Mouse (Mus musculus) limb, embryonic 10.5 days (tissue): ENCODE data around the gene Gpd1. TPM values are rescaled to one million over a fixed set of nuclear protein-coding genes. Genes with fewer than 3 reads are reported as not detected.

Experiments used
- DNase-seq: peaks from one replicate; pipeline ENCODE4 v3.0.0-alpha.2; 2017; ENCODE audit warnings: low spot score
- H3K27ac ChIP-seq: fragments of 300-500 bp; sonication (generic); 2 replicates; pipeline ENCODE4 v1.5.1; 2016; ENCODE audit warnings: mild to moderate bottlenecking
- H3K27me3 ChIP-seq: fragments of 300-500 bp; sonication (generic); 2 replicates; pipeline ENCODE4 v1.6.1; 2016; ENCODE audit warnings: low read depth, mild to moderate bottlenecking; ENCODE audit not compliant: poor library complexity, severe bottlenecking
- H3K36me3 ChIP-seq: fragments of 300-500 bp; sonication (generic); 2 replicates; pipeline ENCODE4 v1.6.1; 2016; ENCODE audit warnings: mild to moderate bottlenecking, moderate library complexity
- H3K4me1 ChIP-seq: fragments of 300-500 bp; sonication (generic); 2 replicates; pipeline ENCODE4 v1.6.1; 2016
- H3K4me3 ChIP-seq: fragments of 300-500 bp; sonication (generic); 2 replicates; pipeline ENCODE4 v1.5.1; 2016; ENCODE audit warnings: mild to moderate bottlenecking, moderate library complexity
- H3K9me3 ChIP-seq: fragments of 300-500 bp; sonication (generic); replicated peaks from 2 replicates; pipeline ENCODE4 v1.6.1; 2016; ENCODE audit warnings: mild to moderate bottlenecking
- WGBS: fragments of 180-500 bp; shearing (Covaris S2); methylation state at CpG from one replicate; pipeline ENCODE4 v1.1.7; 2016; 5-methylcytosine and 5-hydroxymethylcytosine counted together
- polyA plus RNA-seq: library from polyadenylated mRNA; unstranded; fragments of >200 nt; fragmentation: Nextera tagmentation; extraction: Ambion mirVana; gene quantifications from 2 replicates; pipeline ENCODE4 v1.2.1, GENCODE M21; 2016

The Gpd1 gene
- polyA plus RNA-seq, 1 experiment from 2014 or later = 0.59 TPM

- 95% methylated on average over 12 of the region's 12 CpGs for WGBS
- no peak overlapping the region for H3K27ac ChIP-seq
- H3K36me3 ChIP-seq = peaks cover 58% of the 10 kb centered on the region
- DNase-seq = no peak
- H3K27me3 ChIP-seq = no peaks in the 10 kb centered on the region
- H3K9me3 ChIP-seq = no peaks in the 10 kb centered on the region; the same call in 1 of the 2 replicates
- H3K4me1 ChIP-seq = peaks cover 31% of the 10 kb centered on the region
- H3K4me3 ChIP-seq = no peak overlapping the region
Observed at GRCm38 (mm10) chr15:99727525-99727924, 10.2 kb downstream of the Gpd1 start.

- Histone ChIP-seq H3K4me3 (no peak overlapping the region), H3K36me3 (peaks cover 59% of the 10 kb centered on the region), H3K27me3 (no peaks in the 10 kb centered on the region), H3K4me1 (peaks cover 26% of the 10 kb centered on the region), H3K9me3 (no peaks in the 10 kb centered on the region; the same call in 1 of the 2 replicates), H3K27ac (no peak overlapping the region)
- 94% methylated on average over 5 of the region's 5 CpGs for WGBS
- DNase-seq = no peak
Observed at GRCm38 (mm10) chr15:99728211-99728610, 10.9 kb downstream of the Gpd1 start.

GRCm38 (mm10) chr15:99729056-99729783 is 11.9 kb downstream of the Gpd1 start:
- no peak overlapping the region for H3K27ac ChIP-seq
- 95% methylated on average over 4 of the region's 4 CpGs for WGBS
- no peak for DNase-seq
- peaks cover 66% of the 10 kb centered on the region for H3K36me3 ChIP-seq
- peaks cover 16% of the 10 kb centered on the region for H3K4me1 ChIP-seq
- H3K9me3 ChIP-seq = no peaks in the 10 kb centered on the region; the same call in 1 of the 2 replicates
- no peaks in the 10 kb centered on the region for H3K27me3 ChIP-seq
- no peak overlapping the region for H3K4me3 ChIP-seq

- H3K4me1 ChIP-seq = peaks cover 6% of the 10 kb centered on the region; the same call in 1 of the 2 replicates
- no peak overlapping the region for H3K4me3 ChIP-seq
- H3K27ac ChIP-seq = no peak overlapping the region
- H3K27me3 ChIP-seq = no peaks in the 10 kb centered on the region
- peaks cover 85% of the 10 kb centered on the region for H3K36me3 ChIP-seq
- H3K9me3 ChIP-seq = no peaks in the 10 kb centered on the region; the same call in 1 of the 2 replicates
- 91% methylated on average over 2 of the region's 2 CpGs for WGBS
- DNase-seq = no peak
Observed at GRCm38 (mm10) chr15:99731167-99731566, 13.9 kb downstream of the Gpd1 start.

- Histone ChIP-seq H3K27ac (no peak overlapping the region), H3K27me3 (no peaks in the 10 kb centered on the region)
Observed at GRCm38 (mm10) chr15:99731678-99732077, 14.4 kb downstream of the Gpd1 start.

DNA sequence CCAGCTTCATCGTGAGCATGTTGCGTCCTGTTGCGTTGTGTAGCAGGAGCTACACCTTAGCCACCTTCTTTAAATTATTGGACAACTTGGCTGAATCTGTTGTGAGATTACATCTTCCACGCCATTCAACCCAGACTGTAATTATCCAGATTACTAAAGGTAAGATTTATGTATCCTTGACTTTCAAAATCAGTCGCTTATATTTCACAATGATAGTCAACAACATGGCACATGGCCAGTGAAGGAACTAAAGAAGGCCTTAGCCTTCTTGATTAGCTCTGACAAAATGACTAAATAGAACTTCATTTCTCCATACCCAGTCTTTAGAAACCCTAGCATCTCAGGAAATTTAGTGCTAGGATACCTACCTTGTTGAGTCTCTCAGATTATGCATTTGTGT is 15.9 kb downstream of the Gpd1 start:
- DNase-seq = no peak
- Histone ChIP-seq H3K36me3 (peaks cover 96% of the 10 kb centered on the region), H3K9me3 (no peaks in the 10 kb centered on the region; the same call in 1 of the 2 replicates), H3K4me1 (no peaks in the 10 kb centered on the region), H3K27ac (no peak overlapping the region), H3K4me3 (no peak overlapping the region), H3K27me3 (no peaks in the 10 kb centered on the region)
- 93% methylated on average over 5 of the region's 5 CpGs for WGBS

More at GRCm38 (mm10) chr15:99731678-99732077, 14.4 kb downstream of the Gpd1 start:
- Histone ChIP-seq H3K4me1 (peaks cover 1% of the 10 kb centered on the region; the same call in 1 of the 2 replicates), H3K36me3 (peaks cover 90% of the 10 kb centered on the region), H3K9me3 (no peaks in the 10 kb centered on the region; the same call in 1 of the 2 replicates), H3K4me3 (no peak overlapping the region)
- DNase-seq = no peak
- WGBS = 91% methylated on average over 3 of the region's 3 CpGs

- 87% methylated on average over 2 of the region's 2 CpGs for WGBS
- no peaks in the 10 kb centered on the region for H3K4me1 ChIP-seq
- no peak for DNase-seq
- H3K27me3 ChIP-seq = no peaks in the 10 kb centered on the region
- no peak overlapping the region for H3K27ac ChIP-seq
- no peaks in the 10 kb centered on the region for H3K9me3 ChIP-seq
- H3K4me3 ChIP-seq = no peak overlapping the region
- H3K36me3 ChIP-seq = peaks cover 98% of the 10 kb centered on the region
Observed at GRCm38 (mm10) chr15:99735631-99736030, 18.3 kb downstream of the Gpd1 start.

- H3K9me3 ChIP-seq = no peaks in the 10 kb centered on the region
- H3K4me1 ChIP-seq = no peaks in the 10 kb centered on the region
- no peaks in the 10 kb centered on the region for H3K27me3 ChIP-seq
- H3K27ac ChIP-seq = no peak overlapping the region
- peaks cover 100% of the 10 kb centered on the region for H3K36me3 ChIP-seq
- no peak for DNase-seq
- no peak overlapping the region for H3K4me3 ChIP-seq
- WGBS = 95% methylated on average over 11 of the region's 11 CpGs
Observed at GRCm38 (mm10) chr15:99736675-99737074, 19.4 kb downstream of the Gpd1 start.

DNA sequence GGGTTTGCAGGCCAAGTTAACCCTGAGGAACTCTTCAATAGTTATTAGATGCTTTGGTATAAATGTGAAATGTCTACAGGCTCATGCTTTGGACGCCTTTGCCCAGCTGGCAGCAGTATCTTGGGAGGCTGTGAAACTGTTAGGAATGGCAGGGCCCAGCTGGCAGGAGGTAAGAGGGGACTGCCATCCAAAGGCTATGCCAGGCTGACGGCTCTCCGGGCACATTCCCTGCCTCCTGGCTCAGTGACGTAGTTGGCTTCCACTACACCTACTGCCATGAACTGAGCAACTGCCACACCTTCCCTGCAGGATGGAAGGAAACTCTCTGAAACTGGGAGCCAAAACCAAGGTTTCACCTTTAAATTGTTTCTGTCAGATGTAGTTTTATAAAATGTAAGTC is 22.9 kb downstream of the Gpd1 start:
- Histone ChIP-seq H3K36me3 (peaks cover 99% of the 10 kb centered on the region), H3K4me3 (no peak overlapping the region), H3K9me3 (no peaks in the 10 kb centered on the region), H3K4me1 (no peaks in the 10 kb centered on the region), H3K27ac (no peak overlapping the region), H3K27me3 (no peaks in the 10 kb centered on the region)
- 95% methylated on average over 4 of the region's 4 CpGs for WGBS
- no peak for DNase-seq

DNA sequence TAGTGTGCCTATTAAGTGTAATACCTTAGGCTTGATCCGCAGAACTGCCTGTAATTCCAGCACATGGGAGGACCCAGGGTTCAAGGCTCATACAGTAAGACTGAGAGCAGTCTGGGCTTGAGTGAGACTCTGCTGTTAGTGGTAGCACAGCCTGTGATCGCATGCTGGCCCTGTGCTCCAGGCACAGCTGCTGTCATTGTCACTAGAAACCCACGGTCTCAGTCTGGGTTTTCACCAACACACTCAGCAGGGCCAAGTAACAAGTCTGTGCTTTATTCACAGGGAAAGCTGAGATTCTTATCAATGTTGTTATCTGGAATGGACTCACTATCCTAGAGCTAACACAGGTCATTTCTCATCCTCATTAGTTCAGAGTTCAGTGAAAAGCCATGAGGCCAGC is 36.9 kb downstream of the Gpd1 start:
- Histone ChIP-seq H3K27me3 (no peaks in the 10 kb centered on the region), H3K4me1 (no peaks in the 10 kb centered on the region), H3K36me3 (peaks cover 27% of the 10 kb centered on the region), H3K4me3 (no peak overlapping the region), H3K9me3 (no peaks in the 10 kb centered on the region), H3K27ac (no peak overlapping the region)
- DNase-seq = no peak
- 79% methylated on average over 3 of the region's 3 CpGs for WGBS

- H3K36me3 ChIP-seq = peaks cover 39% of the 10 kb centered on the region
- no peaks in the 10 kb centered on the region for H3K9me3 ChIP-seq
- no peak overlapping the region for H3K27ac ChIP-seq
- WGBS = 88% methylated on average over 4 of the region's 4 CpGs
- DNase-seq = no peak
- H3K4me1 ChIP-seq = peaks cover 25% of the 10 kb centered on the region
- H3K27me3 ChIP-seq = no peaks in the 10 kb centered on the region
- H3K4me3 ChIP-seq = no peak overlapping the region
Observed at GRCm38 (mm10) chr15:99767467-99767866, 50.2 kb downstream of the Gpd1 start.

DNA sequence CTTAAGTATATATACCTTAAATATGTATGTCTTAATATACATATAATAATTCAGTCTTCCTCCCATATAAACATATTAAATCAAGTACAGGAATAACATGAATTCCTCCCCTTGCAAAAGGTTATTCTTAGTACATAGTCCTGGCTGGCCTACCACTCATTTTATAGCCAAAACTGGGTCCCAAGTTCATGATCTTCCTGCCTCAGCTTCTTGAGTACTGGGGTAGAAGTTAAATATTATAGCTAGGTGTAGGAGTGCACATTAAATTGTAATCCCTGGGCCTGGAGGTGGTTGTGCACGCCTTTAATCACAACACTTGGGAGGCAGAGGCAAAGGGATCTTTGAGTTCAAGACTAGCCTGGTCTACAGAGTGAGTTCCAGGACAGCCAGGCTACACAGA is 51.4 kb downstream of the Gpd1 start:
- H3K4me1 ChIP-seq = peaks cover 32% of the 10 kb centered on the region
- no peaks in the 10 kb centered on the region for H3K27me3 ChIP-seq
- no peaks in the 10 kb centered on the region for H3K9me3 ChIP-seq
- WGBS = 89% methylated on average over 1 of the region's 1 CpGs
- H3K4me3 ChIP-seq = no peak overlapping the region
- H3K27ac ChIP-seq = no peak overlapping the region
- DNase-seq = no peak
- peaks cover 29% of the 10 kb centered on the region for H3K36me3 ChIP-seq

- peak overlapping the region; percentile 98 for H3K4me3 ChIP-seq
- H3K4me1 ChIP-seq = peaks cover 32% of the 10 kb centered on the region
- WGBS = 31% methylated on average over 5 of the region's 5 CpGs
- H3K9me3 ChIP-seq = no peaks in the 10 kb centered on the region
- no peaks in the 10 kb centered on the region for H3K27me3 ChIP-seq
- H3K36me3 ChIP-seq = peaks cover 10% of the 10 kb centered on the region
- no peak for DNase-seq
- H3K27ac ChIP-seq = peak overlapping the region; percentile 98
Observed at GRCm38 (mm10) chr15:99771004-99771500, 53.7 kb downstream of the Gpd1 start.
